Mouse (Mus musculus) liver, embryonic 14.5 days (tissue): ENCODE data around the gene Dnmt3a.

Experiments used
- CTCF ChIP-seq: IDR thresholded peaks from 2 replicates; pipeline ENCODE4 v1.5.1; 2016; ENCODE audit warnings: antibody characterized with exemption, low read depth, control low read depth
- EP300 ChIP-seq: IDR thresholded peaks from 2 replicates; pipeline ENCODE4 v1.6.1; 2016; ENCODE audit warnings: antibody characterized with exemption, low read depth

DNA sequence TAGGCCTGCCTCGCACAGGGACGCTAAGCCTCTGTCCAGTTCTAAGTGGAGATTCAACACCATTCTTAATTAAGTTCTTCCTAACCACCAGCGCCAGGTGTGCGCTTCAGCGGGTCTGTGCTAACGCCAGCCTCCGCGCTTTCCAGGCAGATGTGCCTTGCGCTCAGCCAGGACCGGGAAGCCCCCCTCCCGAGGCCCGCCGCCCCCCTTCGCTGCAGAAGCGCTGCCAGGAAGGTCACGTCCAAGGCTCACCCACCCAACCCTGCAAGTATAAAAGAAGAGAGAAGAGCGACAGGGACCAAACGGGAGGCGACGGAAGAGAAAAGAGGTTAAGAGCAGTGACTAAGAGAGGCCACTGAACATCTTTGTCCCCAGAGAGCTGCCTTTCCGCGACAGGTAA lies 148.8 kb downstream of the Dnmt3a start, which contains the start of gene Pomc:
- TF ChIP-seq CTCF (no peak), EP300 (no peak)
